Mouse (Mus musculus): ENCODE measurements at regions not wholly inside any gene's neighbourhood (a gene's known extent, or its start where the extent isn't known, plus 50 kb on each side); places are given as distances from the start of the nearest gene placed in this dataset.

GRCm38 (mm10) chr6:145300266-145300858 is 50.3 kb upstream of the Kras start:
- H3K4me3 ChIP-seq (replicated peaks; ENCODE audit: control insufficient read depth, low read depth, low read length) = no peak overlapping the region
- 74% methylated on average over 6 of the region's 6 CpGs for WGBS
- TF ChIP-seq POLR2A (IDR thresholded peaks at IDR 0.05; ENCODE audit: borderline replicate concordance, control insufficient read depth, low read depth, low read length) (no peak), CTCF (IDR thresholded peaks at IDR 0.05; ENCODE audit: control insufficient read depth, insufficient read depth, low read length) (no peak)

More at GRCm38 (mm10) chr6:145300266-145300858, 50.3 kb upstream of the Kras start:
- Histone ChIP-seq H3K27ac (ENCODE audit: control insufficient read depth, insufficient read depth, low read depth, low read length, poor library complexity) (no peak overlapping the region), H3K4me1 (ENCODE audit: control insufficient read depth, insufficient read depth, low read length) (peaks cover 2% of the 10 kb centered on the region; the same call in 1 of the 2 replicates)
